Mouse (Mus musculus) right cerebral cortex, postnatal 10 days (tissue): ENCODE measurements around the gene Fam196b.

Experiments used
- DNase-seq, 2 experiments: peaks; one replicate each; pipeline ENCODE4 v3.0.0; 2021; ENCODE audit warnings: low spot score in 2 of 2

The Fam196b gene

DNA sequence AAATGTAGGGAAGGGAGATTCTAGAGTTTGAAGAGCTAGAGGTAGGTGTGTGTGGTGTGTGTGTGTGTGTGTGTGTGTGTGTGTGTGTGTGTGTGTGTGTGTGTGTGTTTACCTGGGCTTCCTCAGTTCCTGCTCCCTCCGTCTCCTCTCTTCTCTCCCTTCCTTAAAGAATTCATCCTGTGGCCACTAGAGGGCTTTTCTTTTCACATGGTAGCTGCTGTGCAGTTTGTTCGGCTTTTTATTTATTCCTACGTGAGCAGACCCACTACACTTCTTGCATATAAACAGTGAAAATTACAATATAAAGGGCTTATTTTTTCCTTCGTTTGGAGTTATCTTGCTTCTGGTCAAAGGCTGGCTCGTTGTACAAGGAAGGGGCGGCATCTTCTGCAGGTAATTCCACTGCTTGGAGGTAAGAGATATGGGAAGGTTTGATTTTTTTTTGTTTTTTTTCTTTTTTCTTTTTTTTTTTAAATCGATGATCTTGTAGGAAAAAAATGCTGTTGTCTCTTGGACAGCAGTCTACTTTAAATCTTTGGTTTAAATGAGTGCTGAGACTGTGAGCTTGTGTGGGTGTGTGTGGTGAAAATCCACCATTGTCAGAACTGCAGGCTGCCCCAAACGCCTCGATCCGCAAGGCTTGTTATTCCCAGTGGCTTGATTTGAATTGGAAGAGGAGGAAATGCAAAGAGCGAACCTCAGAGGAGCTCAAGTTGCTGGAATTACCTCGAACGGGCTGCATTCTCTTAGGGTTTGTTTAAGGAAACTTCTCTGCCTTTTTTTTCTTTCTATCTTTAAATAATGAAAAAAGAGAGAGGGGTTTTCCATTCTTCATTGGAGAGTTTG is at the start of gene Fam196b:
Gene Fam196b, plus strand, starts transcription at position 289 of the 846 bp plus-strand sequence.
- peak; percentile 37 to 49 for DNase-seq

DNA sequence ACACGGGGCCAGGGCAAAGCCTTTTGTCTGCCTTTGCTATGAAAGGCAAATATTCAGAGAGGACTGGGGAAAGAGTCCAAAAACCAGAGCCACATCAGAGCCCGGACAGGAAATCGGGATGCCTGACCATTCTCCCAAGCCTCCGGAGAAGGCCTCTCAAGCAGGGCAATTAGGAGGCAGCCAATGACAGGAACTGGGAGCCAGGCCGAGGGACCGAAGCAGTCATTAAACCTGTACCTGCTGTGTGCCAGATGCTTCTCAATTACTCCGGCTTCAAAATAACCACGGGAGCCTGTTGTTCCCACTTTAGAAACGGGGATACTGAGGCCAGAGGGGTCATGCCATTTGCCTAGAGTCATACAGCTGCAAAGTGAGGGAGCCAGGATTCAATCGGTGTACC is 42.6 kb upstream of the Fam196b start:
- DNase-seq = peak; percentile 52

DNA sequence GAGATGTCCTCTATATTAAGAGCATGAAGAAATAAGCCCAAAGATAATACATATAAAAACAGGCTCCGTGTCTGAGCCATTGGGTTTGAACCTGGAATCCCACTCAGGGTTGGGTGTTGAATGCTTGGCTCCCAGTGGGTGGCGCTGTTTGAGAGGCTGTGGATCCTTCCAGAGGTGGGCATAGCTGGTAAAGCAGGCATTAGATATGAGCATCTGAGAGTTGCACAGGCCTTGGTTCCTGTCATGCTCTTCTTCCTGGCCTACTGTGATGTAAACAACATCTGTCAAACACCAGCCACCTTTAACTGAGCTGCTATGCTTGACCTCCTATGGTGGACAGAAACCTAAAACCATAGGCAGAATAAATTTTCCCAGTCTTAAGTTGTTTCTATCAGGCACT is 38.7 kb upstream of the Fam196b start:
- no peak for DNase-seq

DNA sequence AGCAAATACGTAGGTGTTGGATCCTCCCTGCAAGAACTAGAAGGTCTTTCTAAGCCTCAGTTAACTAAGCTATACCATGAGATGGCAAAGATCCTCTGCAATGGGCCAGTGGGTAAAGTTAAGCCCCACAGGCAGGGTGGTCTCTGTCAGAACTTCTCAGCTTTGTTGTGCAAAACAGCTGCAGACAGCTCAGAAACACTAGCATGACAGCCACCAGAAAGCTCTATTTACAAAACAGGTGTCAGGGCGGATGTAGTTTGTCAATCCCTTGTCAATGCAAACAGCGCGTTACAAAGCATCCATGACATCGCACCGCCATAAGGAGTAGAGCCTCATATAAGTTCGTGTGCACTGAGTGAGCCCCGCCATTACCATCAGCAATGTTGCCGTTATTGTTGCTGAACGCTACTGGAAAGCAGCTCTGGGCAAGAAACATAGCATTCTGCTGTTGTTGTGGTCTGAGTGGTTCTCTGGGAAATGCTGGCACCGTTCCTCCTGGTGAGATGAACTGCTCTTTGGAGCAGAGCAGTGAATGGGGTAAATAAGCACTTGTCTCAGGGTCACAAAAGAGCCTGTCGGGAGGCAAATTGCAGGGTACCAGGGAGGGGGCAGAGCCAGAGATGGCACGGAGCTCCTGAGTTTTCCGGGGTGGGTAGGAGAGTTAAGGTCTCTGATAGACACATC is 38.1 kb upstream of the Fam196b start:
- DNase-seq = peak; percentile 64 to 70

DNA sequence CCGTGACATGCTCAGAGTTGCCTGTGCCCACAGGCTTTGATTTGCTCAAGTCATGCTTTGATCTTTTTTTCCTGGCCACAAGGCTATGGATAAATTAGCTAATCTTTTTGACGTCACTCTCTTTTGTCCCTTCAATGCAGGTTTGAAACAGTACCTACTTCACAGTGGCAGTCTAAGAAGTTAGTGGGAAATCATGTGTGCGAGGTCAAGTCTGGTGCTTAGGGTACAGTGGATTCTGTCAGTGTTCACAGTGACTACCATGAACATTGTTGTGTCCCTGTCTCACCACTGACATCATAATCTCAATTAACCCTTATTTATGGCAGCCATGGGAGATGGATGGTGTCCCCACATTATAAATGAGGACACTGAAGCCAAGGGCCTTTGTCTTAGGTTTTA is 37.6 kb upstream of the Fam196b start:
- DNase-seq = no peak

DNA sequence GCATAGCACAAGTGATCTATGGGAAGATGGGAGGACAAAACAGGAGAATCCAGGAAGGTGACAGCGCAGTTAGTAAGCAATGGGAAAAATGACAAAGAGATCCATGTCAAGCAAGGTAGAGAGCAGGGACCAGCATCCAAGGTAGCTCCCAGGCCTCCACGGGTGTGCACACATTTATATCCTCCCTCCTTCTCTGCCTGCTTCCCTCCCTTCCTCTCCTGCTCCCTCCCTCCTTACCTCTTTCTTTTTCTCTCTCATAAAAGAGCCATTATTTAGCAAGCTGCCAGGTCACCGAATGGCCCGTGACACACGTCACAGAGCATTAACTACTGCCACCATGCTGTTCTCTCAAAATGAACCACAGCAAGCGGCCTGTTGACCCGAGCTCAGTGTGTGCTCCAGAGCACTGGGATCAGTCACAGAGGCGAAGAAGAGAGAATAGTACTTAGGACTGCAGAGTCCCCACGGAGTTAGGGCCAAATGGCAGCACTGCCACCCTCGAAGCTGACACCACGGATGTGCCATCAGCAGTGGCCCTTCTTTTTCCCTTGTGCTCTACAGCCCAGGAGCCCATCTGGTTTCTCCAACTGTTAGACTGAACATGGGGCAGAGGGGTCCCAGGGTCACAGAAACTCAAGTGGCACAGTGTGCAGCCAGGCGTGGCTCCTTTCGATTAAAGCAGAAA is 30.4 kb upstream of the Fam196b start:
- DNase-seq = no peak

GRCm38 (mm10) chr11:34290265-34290664 is 24.4 kb upstream of the Fam196b start:
- DNase-seq = no peak

GRCm38 (mm10) chr11:34290708-34291107 is 23.9 kb upstream of the Fam196b start:
- no peak for DNase-seq

DNA sequence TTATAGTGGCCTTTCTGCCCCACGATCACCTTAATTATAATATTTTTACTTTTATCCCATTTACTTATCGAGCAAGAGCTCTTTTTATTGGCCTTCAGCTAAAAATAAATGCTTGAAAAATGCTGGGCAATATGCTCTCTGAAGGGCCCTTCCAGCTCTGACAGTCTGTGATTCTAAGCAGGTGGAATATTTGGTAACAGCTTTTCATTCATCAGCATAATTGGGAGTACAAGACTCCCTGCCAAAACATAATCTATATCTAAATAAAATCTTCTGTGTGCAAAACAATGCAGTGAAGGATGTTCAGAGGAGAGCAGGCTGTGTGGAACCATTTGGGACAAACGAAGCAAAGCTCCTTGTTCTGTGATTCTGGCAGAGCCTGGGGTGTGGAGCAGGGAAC is 23.3 kb upstream of the Fam196b start:
- no peak for DNase-seq

DNA sequence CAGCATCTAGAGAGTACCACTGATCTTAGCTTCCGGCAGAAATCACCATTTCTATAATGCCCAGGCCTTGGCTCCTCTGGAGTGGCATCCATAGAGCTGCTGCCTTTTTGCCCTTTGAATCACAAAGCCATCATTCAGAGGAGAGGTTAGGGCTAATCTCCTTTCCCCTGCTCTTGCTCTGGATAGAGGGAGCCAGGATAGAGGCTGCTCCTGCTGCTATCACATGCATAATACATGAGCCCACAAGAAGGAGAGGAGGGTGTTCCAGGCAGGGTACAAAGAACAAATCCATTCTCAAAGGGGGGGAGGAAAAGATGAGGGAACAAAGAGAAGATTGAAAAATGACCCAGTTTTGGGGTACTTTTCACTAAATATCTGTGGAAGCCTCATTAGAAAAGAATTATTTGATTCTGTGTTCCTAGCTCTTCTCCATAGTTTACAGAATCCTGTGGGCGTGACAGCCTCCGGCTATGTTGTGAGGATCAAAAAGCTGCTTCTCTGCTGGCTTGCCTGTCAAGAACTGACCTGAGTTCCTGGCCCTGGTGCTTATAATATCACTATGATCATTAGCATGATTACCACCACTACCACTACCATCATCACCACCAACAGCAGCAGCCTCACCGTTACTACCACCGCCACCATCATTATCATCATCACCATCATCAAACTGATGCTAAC is 16.8 kb upstream of the Fam196b start:
- DNase-seq = no peak

- DNase-seq = no peak
These were observed 15.1 kb upstream of the Fam196b start for GRCm38 (mm10) chr11:34299550-34299949.

- no peak for DNase-seq
These were observed 14.6 kb upstream of the Fam196b start for GRCm38 (mm10) chr11:34300064-34300463.

- DNase-seq = no peak
These were observed 8.4 kb upstream of the Fam196b start for GRCm38 (mm10) chr11:34306231-34306630.

DNA sequence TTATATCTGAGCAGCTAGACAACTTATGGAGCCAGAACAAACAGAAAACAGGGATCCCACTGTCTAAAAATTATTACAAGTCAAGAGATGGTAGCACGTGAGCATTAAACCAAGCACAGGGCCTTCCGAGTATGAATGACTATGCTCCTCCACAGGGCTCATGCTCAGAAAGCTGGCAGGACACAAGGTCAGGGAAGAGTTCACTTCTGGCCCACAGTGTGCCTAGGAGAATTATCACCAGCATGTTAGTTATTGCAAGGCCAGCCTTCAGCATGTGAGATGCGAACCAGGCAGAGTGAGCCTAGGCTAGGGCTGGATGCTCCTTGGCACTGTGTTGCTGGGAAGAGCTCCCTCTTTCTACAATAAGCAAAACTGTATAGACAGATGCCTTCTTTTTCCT is 5.9 kb upstream of the Fam196b start:
- DNase-seq = no peak

GRCm38 (mm10) chr11:34309360-34309759 is 5.3 kb upstream of the Fam196b start:
- DNase-seq = no peak

DNA sequence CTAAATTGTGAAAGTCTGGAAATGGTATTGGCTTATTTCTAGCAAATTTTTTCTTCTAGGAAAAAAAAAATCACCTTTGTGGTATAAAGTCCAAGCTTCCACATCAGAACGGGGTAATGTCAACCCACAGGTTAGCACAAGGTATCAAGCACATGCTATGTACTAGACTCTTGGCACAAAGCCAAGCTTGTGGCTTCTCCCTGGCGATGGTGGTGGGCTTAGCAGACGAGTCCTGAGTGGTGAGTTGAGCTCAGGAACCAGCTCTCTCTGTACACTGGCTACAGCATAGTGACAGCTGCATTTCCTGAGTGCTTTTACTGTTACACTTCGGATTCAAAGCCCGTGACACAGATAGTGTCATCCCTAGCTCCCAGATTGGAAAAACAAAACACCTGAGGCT is 2.9 kb upstream of the Fam196b start:
- no peak for DNase-seq

- no peak for DNase-seq
These were observed 2.4 kb upstream of the Fam196b start for GRCm38 (mm10) chr11:34312208-34312607.

GRCm38 (mm10) chr11:34315383-34315782 is 761 bp downstream of the Fam196b start:
- no peak for DNase-seq

DNA sequence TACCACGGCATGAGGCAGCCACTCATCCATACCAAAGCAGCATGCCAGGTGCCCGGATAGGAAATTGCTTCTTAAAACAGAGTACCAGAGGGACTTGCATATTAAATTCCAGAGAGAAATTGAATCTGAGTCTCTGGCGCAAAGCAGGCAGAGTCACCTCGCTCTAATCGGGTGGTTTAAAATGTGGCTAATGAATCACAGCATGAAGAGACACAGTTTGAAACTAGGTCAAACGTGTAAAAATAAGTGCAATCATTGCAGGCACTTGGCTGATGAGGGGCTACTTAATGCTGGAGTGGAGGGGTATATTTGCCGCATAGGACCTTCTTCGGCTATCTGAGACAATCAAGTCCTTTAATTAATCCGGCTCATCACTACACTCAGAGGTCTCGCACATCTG is 1.6 kb downstream of the Fam196b start:
- DNase-seq = no peak

DNA sequence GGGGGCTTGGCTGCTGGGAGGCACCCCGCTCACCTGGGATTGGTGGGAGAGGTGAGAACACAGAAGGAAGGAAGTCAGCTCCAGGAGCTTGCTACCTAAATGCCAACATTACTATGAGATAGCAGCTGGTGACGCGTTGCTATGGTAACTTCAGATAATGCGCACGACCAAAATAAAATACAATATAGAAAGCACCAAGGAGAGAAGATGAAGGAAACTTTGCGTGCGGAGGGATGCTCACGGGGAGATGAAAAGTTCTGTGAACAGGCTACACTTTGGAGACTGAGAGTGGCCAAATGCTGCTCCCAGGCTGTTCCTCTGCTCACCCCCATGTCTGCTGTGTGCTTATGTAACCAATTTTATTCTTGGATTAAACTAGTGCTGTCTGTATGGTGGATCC is 2.4 kb downstream of the Fam196b start:
- peak; percentile 31 to 50 for DNase-seq

- DNase-seq = no peak
These were observed 4.7 kb downstream of the Fam196b start for GRCm38 (mm10) chr11:34319282-34319681.

GRCm38 (mm10) chr11:34323664-34324063 is 9.0 kb downstream of the Fam196b start:
- DNase-seq = no peak
